Mouse (Mus musculus) common myeloid progenitor, adult 5-6 weeks (primary cell): ENCODE measurements at regions not wholly inside any gene's neighbourhood (a gene's known extent, or its start where the extent isn't known, plus 50 kb on each side); places are given as distances from the start of the nearest gene placed in this dataset.

ENCODE experiments used
- ATAC-seq: replicated peaks from 2 replicates; pipeline ENCODE4 v1.8.0; 2016; ENCODE audit warnings: low read depth, mild to moderate bottlenecking, moderate TSS enrichment, inconsistent platforms; ENCODE audit not compliant: poor library complexity, severe bottlenecking

- no peak for ATAC-seq
Measured at GRCm38 (mm10) chr7:72027006-72027405, 279.4 kb downstream of the Mctp2 start.

GRCm38 (mm10) chr7:72009115-72009514 is 297.3 kb downstream of the Mctp2 start:
- ATAC-seq = no peak

- no peak for ATAC-seq
Measured at GRCm38 (mm10) chr7:72004311-72004710, 302.1 kb downstream of the Mctp2 start.

- no peak for ATAC-seq
Measured at GRCm38 (mm10) chr7:71992526-71992925, 313.9 kb downstream of the Mctp2 start.

GRCm38 (mm10) chr7:71991835-71992234 is 314.6 kb downstream of the Mctp2 start:
- no peak for ATAC-seq

- no peak for ATAC-seq
Measured at GRCm38 (mm10) chr7:71991206-71991605, 315.2 kb downstream of the Mctp2 start.

GRCm38 (mm10) chr7:71966015-71966414 is 340.4 kb downstream of the Mctp2 start:
- no peak for ATAC-seq

- no peak for ATAC-seq
Measured at GRCm38 (mm10) chr7:71963456-71963855, 343.0 kb downstream of the Mctp2 start.

- ATAC-seq = no peak
Measured at GRCm38 (mm10) chr7:71962851-71963250, 343.6 kb downstream of the Mctp2 start.

- ATAC-seq = peak; percentile 94
Measured at GRCm38 (mm10) chr7:71960453-71961230, 345.8 kb downstream of the Mctp2 start.

- no peak for ATAC-seq
Measured at GRCm38 (mm10) chr7:71946548-71946947, 359.9 kb downstream of the Mctp2 start.

- ATAC-seq = no peak
Measured at GRCm38 (mm10) chr7:71943078-71944042, 363.0 kb downstream of the Mctp2 start.

- no peak for ATAC-seq
Measured at GRCm38 (mm10) chr7:71937731-71938130, 368.7 kb downstream of the Mctp2 start.

GRCm38 (mm10) chr7:71936690-71937089 is 369.7 kb downstream of the Mctp2 start:
- ATAC-seq = peak; percentile 79; the same call in 1 of the 2 replicates
